Mouse (Mus musculus): Measurements from ENCODE around the gene B3galt5. TPM values are rescaled to one million over a fixed set of nuclear protein-coding genes. Genes with fewer than 3 reads are reported as not detected.
A peak's percentile ranks its signal among the peaks of the same experiment; 100 is the strongest.

Gene B3galt5
- polyA plus RNA-seq, 1 experiment from 2014 or later = 0.48 TPM

DNA sequence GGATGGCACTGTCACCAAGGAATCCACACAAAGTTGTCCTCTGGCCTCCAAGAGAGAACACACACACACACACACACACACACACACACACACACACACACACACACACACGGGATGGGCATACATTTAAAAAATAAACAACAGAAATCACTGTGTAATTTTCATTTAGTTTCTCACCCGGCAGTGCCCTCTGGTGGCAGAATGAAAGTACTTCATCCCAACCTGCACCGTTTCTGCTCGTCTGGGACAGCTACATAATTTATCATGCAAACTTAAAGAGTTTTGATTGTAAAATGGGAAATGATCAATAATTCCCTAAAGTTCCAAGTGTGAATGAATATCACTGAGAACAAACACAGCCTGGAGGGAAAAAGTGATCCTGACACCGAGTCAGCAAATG, 105.7 kb downstream of the B3galt5 start:
- no peak for ATAC-seq (ENCODE audit: insufficient number of reproducible peaks, insufficient read depth, low FRiP score, low read depth)
- Histone ChIP-seq H3K36me3 (ENCODE audit: control insufficient read depth, insufficient read depth, low read length) (no peaks in the 10 kb centered on the region), H3K9ac (replicated peaks; ENCODE audit: low read depth, low read length) (no peak overlapping the region), H3K4me2 (replicated peaks; ENCODE audit: low read depth, low read length) (no peak overlapping the region), H3K27ac (ENCODE audit: low read length) (no peak overlapping the region), H3K9me3 (ENCODE audit: control insufficient read depth, low read depth, low read length) (no peaks in the 10 kb centered on the region), H3K4me1 (ENCODE audit: control insufficient read depth, insufficient read depth, low read length) (no peaks in the 10 kb centered on the region), H3K27me3 (ENCODE audit: control insufficient read depth, insufficient read depth, low read length) (no peaks in the 10 kb centered on the region), H3K4me3 (ENCODE audit: low read depth, low read length) (no peak overlapping the region)
- WGBS = 7% methylated on average over 5 of the region's 5 CpGs

DNA sequence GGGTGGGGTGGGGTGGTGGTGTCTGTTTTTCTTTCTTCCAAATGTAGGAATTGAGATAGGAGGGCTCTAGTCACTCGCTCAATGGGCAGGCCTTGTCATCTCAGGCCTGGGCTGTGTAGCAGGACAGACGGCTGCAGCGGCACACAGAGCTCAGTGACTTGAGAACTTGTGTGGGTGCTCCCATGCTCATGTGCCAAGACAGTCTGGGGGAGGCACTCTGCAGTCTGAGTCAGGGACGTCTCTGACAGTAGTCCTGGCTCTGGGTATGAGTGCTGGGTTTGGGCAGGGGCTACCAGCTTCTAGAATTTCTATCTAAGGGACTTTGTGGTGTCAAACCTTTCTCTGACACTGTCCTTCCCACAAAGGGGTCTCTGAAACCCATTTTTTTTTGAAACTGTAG, 106.3 kb downstream of the B3galt5 start:
- H3K9ac ChIP-seq (replicated peaks; ENCODE audit: low read depth, low read length) = no peak overlapping the region
- no peak overlapping the region for H3K27ac ChIP-seq (ENCODE audit: low read length)
- no peak overlapping the region for H3K4me2 ChIP-seq (replicated peaks; ENCODE audit: low read depth, low read length)
- no peak overlapping the region for H3K4me3 ChIP-seq (ENCODE audit: low read depth, low read length)
- H3K27me3 ChIP-seq (ENCODE audit: control insufficient read depth, insufficient read depth, low read length) = no peaks in the 10 kb centered on the region
- no peaks in the 10 kb centered on the region for H3K4me1 ChIP-seq (ENCODE audit: control insufficient read depth, insufficient read depth, low read length)
- no peak for ATAC-seq (ENCODE audit: insufficient number of reproducible peaks, insufficient read depth, low FRiP score, low read depth)
- no peaks in the 10 kb centered on the region for H3K9me3 ChIP-seq (ENCODE audit: control insufficient read depth, low read depth, low read length)
- H3K36me3 ChIP-seq (ENCODE audit: control insufficient read depth, insufficient read depth, low read length) = no peaks in the 10 kb centered on the region
- 75% methylated on average over 4 of the region's 4 CpGs for WGBS

DNA sequence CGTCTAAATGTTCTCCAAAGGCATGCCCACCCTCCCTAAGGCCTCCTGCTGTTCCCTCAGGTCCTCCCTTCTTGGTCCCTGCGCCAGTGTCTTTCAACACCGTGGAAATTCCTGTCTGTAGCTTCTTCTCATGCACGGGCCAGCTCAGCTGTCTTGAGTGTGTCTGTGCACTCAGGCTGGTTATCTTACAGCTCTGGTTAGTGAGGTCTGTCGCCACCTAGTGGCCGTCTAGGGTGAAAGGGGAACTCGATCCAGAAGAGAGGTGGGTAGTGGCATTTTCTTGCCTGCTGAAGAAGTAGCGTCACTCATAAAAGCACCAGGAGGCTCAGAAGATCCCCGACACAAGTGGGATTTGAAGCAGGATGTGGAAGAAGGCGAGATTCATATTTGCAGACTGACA, 109.5 kb downstream of the B3galt5 start:
- Histone ChIP-seq H3K4me1 (ENCODE audit: control insufficient read depth, insufficient read depth, low read length) (no peaks in the 10 kb centered on the region; the same call in 1 of the 2 replicates), H3K4me2 (replicated peaks; ENCODE audit: low read depth, low read length) (no peak overlapping the region), H3K4me3 (ENCODE audit: low read depth, low read length) (no peak overlapping the region), H3K36me3 (ENCODE audit: control insufficient read depth, insufficient read depth, low read length) (no peaks in the 10 kb centered on the region), H3K27me3 (ENCODE audit: control insufficient read depth, insufficient read depth, low read length) (no peaks in the 10 kb centered on the region), H3K9ac (replicated peaks; ENCODE audit: low read depth, low read length) (no peak overlapping the region), H3K9me3 (ENCODE audit: control insufficient read depth, low read depth, low read length) (no peaks in the 10 kb centered on the region), H3K27ac (ENCODE audit: low read length) (no peak overlapping the region)
- peak; percentile 57; the same call in 1 of the 2 replicates for ATAC-seq (ENCODE audit: insufficient number of reproducible peaks, insufficient read depth, low FRiP score, low read depth)
- WGBS = 7% methylated on average over 10 of the region's 10 CpGs

DNA sequence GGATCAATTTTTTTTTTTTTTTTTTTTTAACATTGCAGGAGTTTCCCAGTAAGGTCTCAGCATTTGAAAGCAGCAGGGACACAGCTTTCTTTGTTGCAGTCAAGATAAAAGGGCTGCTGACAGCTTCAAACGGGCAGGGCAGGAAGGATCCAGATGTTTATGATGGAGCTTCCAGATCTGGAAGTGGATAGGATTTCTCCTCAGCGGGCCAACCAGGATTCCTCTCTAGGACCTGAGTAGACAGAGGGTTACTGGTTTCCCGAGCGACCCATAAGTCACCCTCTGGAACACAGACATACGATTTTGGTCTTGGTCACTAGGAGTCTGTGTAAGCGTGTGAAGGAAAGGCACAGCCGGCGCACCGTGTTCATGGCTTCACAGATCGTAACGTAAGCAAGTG, 112.5 kb downstream of the B3galt5 start:
- 51% methylated on average over 11 of the region's 11 CpGs for WGBS
- no peak overlapping the region for H3K4me3 ChIP-seq (ENCODE audit: low read depth, low read length)
- no peaks in the 10 kb centered on the region for H3K9me3 ChIP-seq (ENCODE audit: control insufficient read depth, low read depth, low read length)
- H3K27me3 ChIP-seq (ENCODE audit: control insufficient read depth, insufficient read depth, low read length) = no peaks in the 10 kb centered on the region
- ATAC-seq (ENCODE audit: insufficient number of reproducible peaks, insufficient read depth, low FRiP score, low read depth) = no peak
- H3K36me3 ChIP-seq (ENCODE audit: control insufficient read depth, insufficient read depth, low read length) = no peaks in the 10 kb centered on the region
- no peak overlapping the region for H3K27ac ChIP-seq (ENCODE audit: low read length)
- H3K9ac ChIP-seq (replicated peaks; ENCODE audit: low read depth, low read length) = no peak overlapping the region
- H3K4me1 ChIP-seq (ENCODE audit: control insufficient read depth, insufficient read depth, low read length) = no peaks in the 10 kb centered on the region; the same call in 1 of the 2 replicates
- H3K4me2 ChIP-seq (replicated peaks; ENCODE audit: low read depth, low read length) = no peak overlapping the region

DNA sequence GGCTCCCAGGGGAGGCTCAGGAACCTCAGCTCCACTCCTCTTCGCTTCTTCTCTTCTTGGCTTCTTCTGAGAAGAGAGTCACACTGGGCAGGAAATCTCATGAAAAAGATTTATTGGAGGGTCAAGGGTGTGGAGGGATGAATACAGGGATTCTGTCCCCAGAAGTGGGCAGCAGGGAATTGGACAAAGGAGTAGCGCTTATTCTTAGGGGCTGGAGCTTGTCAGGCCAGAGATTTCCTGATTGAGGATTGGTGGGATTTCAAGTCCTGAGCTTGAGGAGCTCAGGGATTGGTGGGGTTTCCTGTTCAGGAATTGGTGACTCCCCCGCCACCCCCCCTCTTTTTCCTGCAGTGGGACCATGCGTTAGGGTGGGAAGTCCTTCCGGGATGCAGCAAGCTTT, 113.2 kb downstream of the B3galt5 start:
- H3K4me3 ChIP-seq (ENCODE audit: low read depth, low read length) = no peak overlapping the region
- H3K4me1 ChIP-seq (ENCODE audit: control insufficient read depth, insufficient read depth, low read length) = no peaks in the 10 kb centered on the region; the same call in 1 of the 2 replicates
- ATAC-seq (ENCODE audit: insufficient number of reproducible peaks, insufficient read depth, low FRiP score, low read depth) = no peak
- no peak overlapping the region for H3K9ac ChIP-seq (replicated peaks; ENCODE audit: low read depth, low read length)
- 81% methylated on average over 5 of the region's 5 CpGs for WGBS
- H3K36me3 ChIP-seq (ENCODE audit: control insufficient read depth, insufficient read depth, low read length) = no peaks in the 10 kb centered on the region
- no peaks in the 10 kb centered on the region for H3K9me3 ChIP-seq (ENCODE audit: control insufficient read depth, low read depth, low read length)
- no peak overlapping the region for H3K4me2 ChIP-seq (replicated peaks; ENCODE audit: low read depth, low read length)
- H3K27ac ChIP-seq (ENCODE audit: low read length) = no peak overlapping the region
- no peaks in the 10 kb centered on the region for H3K27me3 ChIP-seq (ENCODE audit: control insufficient read depth, insufficient read depth, low read length)

DNA sequence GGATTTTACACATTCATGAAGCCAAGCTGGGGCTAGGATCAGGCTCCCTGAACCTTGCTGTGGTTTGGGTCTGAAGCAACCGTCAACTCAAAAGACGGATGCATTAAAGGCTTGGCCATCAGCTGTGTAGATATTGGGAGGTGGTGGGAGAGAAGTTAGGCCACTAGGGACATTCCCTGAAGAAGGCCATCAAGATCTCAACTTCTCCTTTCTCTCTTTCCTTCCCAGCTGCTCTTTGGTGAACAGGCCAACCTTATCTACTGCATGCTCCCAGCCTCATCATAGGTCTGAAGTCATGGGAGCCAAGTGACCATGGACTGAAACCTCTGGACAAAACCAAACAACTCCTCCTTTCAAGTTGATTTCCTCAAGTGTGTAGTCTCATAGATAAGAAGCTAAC, 115.9 kb downstream of the B3galt5 start:
- no peak overlapping the region for H3K4me2 ChIP-seq (replicated peaks; ENCODE audit: low read depth, low read length)
- H3K36me3 ChIP-seq (ENCODE audit: control insufficient read depth, insufficient read depth, low read length) = no peaks in the 10 kb centered on the region
- no peak overlapping the region for H3K27ac ChIP-seq (ENCODE audit: low read length)
- ATAC-seq (ENCODE audit: insufficient number of reproducible peaks, insufficient read depth, low FRiP score, low read depth) = no peak
- H3K9me3 ChIP-seq (ENCODE audit: control insufficient read depth, low read depth, low read length) = no peaks in the 10 kb centered on the region
- no peaks in the 10 kb centered on the region; the same call in 1 of the 2 replicates for H3K4me1 ChIP-seq (ENCODE audit: control insufficient read depth, insufficient read depth, low read length)
- 89% methylated on average over 2 of the region's 2 CpGs for WGBS
- no peak overlapping the region for H3K4me3 ChIP-seq (ENCODE audit: low read depth, low read length)
- H3K27me3 ChIP-seq (ENCODE audit: control insufficient read depth, insufficient read depth, low read length) = no peaks in the 10 kb centered on the region
- no peak overlapping the region for H3K9ac ChIP-seq (replicated peaks; ENCODE audit: low read depth, low read length)

DNA sequence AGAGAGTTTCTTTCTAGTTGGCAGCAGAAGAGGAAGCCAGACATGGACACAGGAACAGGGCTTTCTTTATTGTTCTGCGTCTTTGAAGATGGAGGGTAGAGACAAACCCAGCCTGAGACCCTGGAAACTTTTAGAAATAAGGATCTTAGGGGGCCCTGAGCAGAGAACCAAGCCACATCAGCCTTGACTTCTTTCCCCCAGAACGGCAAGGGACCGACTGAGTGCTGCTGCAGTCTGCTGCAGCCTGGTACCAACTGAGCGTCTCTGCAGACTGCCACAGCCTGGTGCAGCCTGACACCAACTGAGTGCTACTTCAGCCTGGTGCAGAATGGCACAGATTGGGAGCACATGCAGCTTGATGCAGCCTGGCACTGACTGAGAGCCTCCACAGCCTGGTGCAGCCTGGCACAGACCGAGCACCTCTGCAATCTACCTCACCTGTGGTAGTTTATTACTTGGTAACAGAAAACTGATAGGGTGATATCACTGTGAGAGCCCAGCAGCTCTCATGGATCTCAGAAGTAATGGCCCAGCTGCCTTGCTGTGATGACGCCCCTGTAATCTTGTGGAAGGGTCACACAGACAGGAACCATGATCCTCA, 117.8 kb downstream of the B3galt5 start:
- WGBS = 75% methylated on average over 6 of the region's 6 CpGs
- no peaks in the 10 kb centered on the region for H3K36me3 ChIP-seq (ENCODE audit: control insufficient read depth, insufficient read depth, low read length)
- ATAC-seq (ENCODE audit: insufficient number of reproducible peaks, insufficient read depth, low FRiP score, low read depth) = no peak
- H3K9me3 ChIP-seq (ENCODE audit: control insufficient read depth, low read depth, low read length) = no peaks in the 10 kb centered on the region
- H3K4me3 ChIP-seq (ENCODE audit: low read depth, low read length) = no peak overlapping the region
- no peaks in the 10 kb centered on the region for H3K27me3 ChIP-seq (ENCODE audit: control insufficient read depth, insufficient read depth, low read length)
- no peak overlapping the region for H3K4me2 ChIP-seq (replicated peaks; ENCODE audit: low read depth, low read length)
- no peaks in the 10 kb centered on the region; the same call in 1 of the 2 replicates for H3K4me1 ChIP-seq (ENCODE audit: control insufficient read depth, insufficient read depth, low read length)
- H3K9ac ChIP-seq (replicated peaks; ENCODE audit: low read depth, low read length) = no peak overlapping the region
- no peak overlapping the region for H3K27ac ChIP-seq (ENCODE audit: low read length)

DNA sequence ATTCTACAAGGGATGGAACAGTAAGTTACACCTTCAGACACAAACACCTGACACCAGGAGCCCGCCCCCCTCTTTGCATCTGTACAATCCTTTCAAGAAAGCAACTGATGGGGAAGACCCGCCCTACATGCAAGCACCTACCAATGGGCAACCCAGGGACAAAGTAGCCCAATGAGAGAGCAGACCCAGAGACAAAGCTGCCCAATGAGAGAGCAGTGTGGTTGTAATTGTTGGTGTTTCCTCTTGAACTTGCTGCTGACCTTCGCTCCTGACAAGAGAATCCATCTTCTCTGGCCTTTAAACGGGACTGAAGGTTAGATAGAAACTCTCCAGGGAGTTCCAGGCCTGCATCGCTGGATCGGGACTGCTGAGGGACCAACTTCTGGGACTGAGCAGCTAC, 118.4 kb downstream of the B3galt5 start:
- no peaks in the 10 kb centered on the region for H3K9me3 ChIP-seq (ENCODE audit: control insufficient read depth, low read depth, low read length)
- H3K36me3 ChIP-seq (ENCODE audit: control insufficient read depth, insufficient read depth, low read length) = no peaks in the 10 kb centered on the region
- H3K4me3 ChIP-seq (ENCODE audit: low read depth, low read length) = no peak overlapping the region
- WGBS = 33% methylated on average over 6 of the region's 6 CpGs
- H3K9ac ChIP-seq (replicated peaks; ENCODE audit: low read depth, low read length) = no peak overlapping the region
- no peaks in the 10 kb centered on the region for H3K27me3 ChIP-seq (ENCODE audit: control insufficient read depth, insufficient read depth, low read length)
- no peak overlapping the region for H3K27ac ChIP-seq (ENCODE audit: low read length)
- ATAC-seq (ENCODE audit: insufficient number of reproducible peaks, insufficient read depth, low FRiP score, low read depth) = no peak
- no peaks in the 10 kb centered on the region for H3K4me1 ChIP-seq (ENCODE audit: control insufficient read depth, insufficient read depth, low read length)
- no peak overlapping the region for H3K4me2 ChIP-seq (replicated peaks; ENCODE audit: low read depth, low read length)

DNA sequence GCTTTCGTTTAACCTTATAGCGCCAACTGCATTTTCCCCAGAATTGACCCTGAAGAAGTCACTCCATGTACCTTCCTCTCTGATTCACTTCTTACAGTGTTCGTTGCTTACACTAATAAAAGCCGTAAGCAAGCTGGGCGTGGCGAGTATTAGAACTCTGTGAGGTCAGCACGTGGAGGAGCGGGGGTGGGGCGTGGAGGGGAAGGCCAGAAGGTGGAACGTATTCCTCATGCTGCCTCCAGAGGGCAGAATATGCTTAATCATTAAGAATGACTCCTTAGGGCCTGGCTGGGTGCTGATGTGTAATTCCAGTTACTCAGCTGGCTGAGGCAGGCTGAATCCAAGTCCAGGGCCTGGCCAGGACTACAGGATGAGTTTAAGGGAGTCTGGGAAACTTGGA, 122.3 kb downstream of the B3galt5 start:
- WGBS = 8% methylated on average over 10 of the region's 10 CpGs
- H3K27me3 ChIP-seq (ENCODE audit: control insufficient read depth, insufficient read depth, low read length) = no peaks in the 10 kb centered on the region
- peak overlapping the region; percentile 23 for H3K4me3 ChIP-seq (ENCODE audit: low read depth, low read length)
- no peak overlapping the region for H3K9ac ChIP-seq (replicated peaks; ENCODE audit: low read depth, low read length)
- H3K4me1 ChIP-seq (ENCODE audit: control insufficient read depth, insufficient read depth, low read length) = no peaks in the 10 kb centered on the region
- H3K4me2 ChIP-seq (replicated peaks; ENCODE audit: low read depth, low read length) = peak overlapping the region; percentile 41
- ATAC-seq (ENCODE audit: insufficient number of reproducible peaks, insufficient read depth, low FRiP score, low read depth) = peak; percentile 46; the same call in 1 of the 2 replicates
- H3K9me3 ChIP-seq (ENCODE audit: control insufficient read depth, low read depth, low read length) = no peaks in the 10 kb centered on the region
- H3K27ac ChIP-seq (ENCODE audit: low read length) = no peak overlapping the region
- no peaks in the 10 kb centered on the region for H3K36me3 ChIP-seq (ENCODE audit: control insufficient read depth, insufficient read depth, low read length)

Data from stomach, embryonic 14.5 days (tissue).